Mouse (Mus musculus): ENCODE measurements around the gene Xiap.
"Not testable (repeated sequence)": the region's sequence is repeated elsewhere in the genome, so short reads cannot be mapped to it uniquely, and the experiment has no call there.

Xiap gene

GRCm38 (mm10) chrX:42059282-42060068 is at the start of gene Xiap:
Gene Xiap (plus strand): TSS chrX:42059679.
- no peak for DNase-seq (ENCODE audit: low spot score)

GRCm38 (mm10) chrX:42012677-42013208 is 46.7 kb upstream of the Xiap start:
- no peak for DNase-seq (ENCODE audit: low spot score)

GRCm38 (mm10) chrX:42013776-42014175 is 45.7 kb upstream of the Xiap start:
- no peak for DNase-seq (ENCODE audit: low spot score)

GRCm38 (mm10) chrX:42014502-42014901 is 45.0 kb upstream of the Xiap start:
- DNase-seq (ENCODE audit: low spot score), result no peak

- DNase-seq (ENCODE audit: low spot score), result no peak
These were observed 41.4 kb upstream of the Xiap start for GRCm38 (mm10) chrX:42018030-42018429.

GRCm38 (mm10) chrX:42019441-42019840 is 40.0 kb upstream of the Xiap start:
- peak; percentile 79 for DNase-seq (ENCODE audit: low spot score)

GRCm38 (mm10) chrX:42025802-42026440 is 33.6 kb upstream of the Xiap start:
- DNase-seq (ENCODE audit: low spot score), result not testable (repeated sequence)

- not testable (repeated sequence) for DNase-seq (ENCODE audit: low spot score)
These were observed 32.5 kb upstream of the Xiap start for GRCm38 (mm10) chrX:42026981-42027380.

GRCm38 (mm10) chrX:42033111-42033693 is 26.3 kb upstream of the Xiap start:
- DNase-seq (ENCODE audit: low spot score), result peak; percentile 72

GRCm38 (mm10) chrX:42033911-42034310 is 25.6 kb upstream of the Xiap start:
- no peak for DNase-seq (ENCODE audit: low spot score)

GRCm38 (mm10) chrX:42039481-42039880 is 20.0 kb upstream of the Xiap start:
- DNase-seq (ENCODE audit: low spot score), result no peak

GRCm38 (mm10) chrX:42044935-42045334 is 14.5 kb upstream of the Xiap start:
- no peak for DNase-seq (ENCODE audit: low spot score)

GRCm38 (mm10) chrX:42050652-42051643 is 8.5 kb upstream of the Xiap start:
- DNase-seq (ENCODE audit: low spot score), result no peak

- DNase-seq (ENCODE audit: low spot score), result no peak
These were observed 2.5 kb upstream of the Xiap start for GRCm38 (mm10) chrX:42057012-42057411.

GRCm38 (mm10) chrX:42057873-42058272 is 1.6 kb upstream of the Xiap start:
- DNase-seq (ENCODE audit: low spot score), result no peak

- no peak for DNase-seq (ENCODE audit: low spot score)
These were observed 4.1 kb downstream of the Xiap start for GRCm38 (mm10) chrX:42063621-42064020.

GRCm38 (mm10) chrX:42065086-42065485 is 5.6 kb downstream of the Xiap start:
- no peak for DNase-seq (ENCODE audit: low spot score)

GRCm38 (mm10) chrX:42066771-42067170 is 7.3 kb downstream of the Xiap start:
- no peak for DNase-seq (ENCODE audit: low spot score)

- DNase-seq (ENCODE audit: low spot score), result peak; percentile 55
These were observed 8.3 kb downstream of the Xiap start for GRCm38 (mm10) chrX:42067791-42068200.

- DNase-seq (ENCODE audit: low spot score), result peak; percentile 60
These were observed 8.9 kb downstream of the Xiap start for GRCm38 (mm10) chrX:42068201-42068874.

- peak; percentile 44 for DNase-seq (ENCODE audit: low spot score)
These were observed 9.4 kb downstream of the Xiap start for GRCm38 (mm10) chrX:42068875-42069257.

Measured in c-Kit-positive CD71-positive TER-119-positive erythroid progenitor cells, embryonic 14.5 days (primary cell).